Mouse (Mus musculus): ENCODE measurements around the gene Tmem258.
"Not testable (repeated sequence)": the region's sequence is repeated elsewhere in the genome, so short reads cannot be mapped to it uniquely, and the experiment has no call there.

Gene Tmem258

GRCm38 (mm10) chr19:10203848-10204615, at the start of gene Tmem258, which contains the start of gene Fen1:
Tmem258 (plus strand) TSS chr19:10204014.
Fen1 (minus strand) TSS chr19:10204169.
- ATAC-seq (ENCODE audit: insufficient number of reproducible peaks, low FRiP score, low TSS enrichment), result peak; percentile 90

GRCm38 (mm10) chr19:10157725-10158124, 46.1 kb upstream of the Tmem258 start:
- ATAC-seq (ENCODE audit: insufficient number of reproducible peaks, low FRiP score, low TSS enrichment), result no peak

GRCm38 (mm10) chr19:10163896-10164295, 39.9 kb upstream of the Tmem258 start:
- no peak for ATAC-seq (ENCODE audit: insufficient number of reproducible peaks, low FRiP score, low TSS enrichment)

- ATAC-seq (ENCODE audit: insufficient number of reproducible peaks, low FRiP score, low TSS enrichment), result not testable (repeated sequence)
These were observed 37.9 kb upstream of the Tmem258 start for GRCm38 (mm10) chr19:10165928-10166327.

- no peak for ATAC-seq (ENCODE audit: insufficient number of reproducible peaks, low FRiP score, low TSS enrichment)
These were observed 36.7 kb upstream of the Tmem258 start for GRCm38 (mm10) chr19:10167112-10167511.

GRCm38 (mm10) chr19:10167951-10168350, 35.9 kb upstream of the Tmem258 start:
- no peak for ATAC-seq (ENCODE audit: insufficient number of reproducible peaks, low FRiP score, low TSS enrichment)

GRCm38 (mm10) chr19:10168441-10168840, 35.4 kb upstream of the Tmem258 start:
- no peak for ATAC-seq (ENCODE audit: insufficient number of reproducible peaks, low FRiP score, low TSS enrichment)

- no peak for ATAC-seq (ENCODE audit: insufficient number of reproducible peaks, low FRiP score, low TSS enrichment)
These were observed 34.6 kb upstream of the Tmem258 start for GRCm38 (mm10) chr19:10169179-10169578.

- not testable (repeated sequence) for ATAC-seq (ENCODE audit: insufficient number of reproducible peaks, low FRiP score, low TSS enrichment)
These were observed 34.0 kb upstream of the Tmem258 start for GRCm38 (mm10) chr19:10169692-10170330.

GRCm38 (mm10) chr19:10170466-10170865, 33.3 kb upstream of the Tmem258 start:
- ATAC-seq (ENCODE audit: insufficient number of reproducible peaks, low FRiP score, low TSS enrichment), result no peak

GRCm38 (mm10) chr19:10171359-10171758, 32.5 kb upstream of the Tmem258 start:
- ATAC-seq (ENCODE audit: insufficient number of reproducible peaks, low FRiP score, low TSS enrichment), result no peak

GRCm38 (mm10) chr19:10171846-10172245, 32.0 kb upstream of the Tmem258 start:
- no peak for ATAC-seq (ENCODE audit: insufficient number of reproducible peaks, low FRiP score, low TSS enrichment)

- no peak for ATAC-seq (ENCODE audit: insufficient number of reproducible peaks, low FRiP score, low TSS enrichment)
These were observed 30.6 kb upstream of the Tmem258 start for GRCm38 (mm10) chr19:10173116-10173718.

- no peak for ATAC-seq (ENCODE audit: insufficient number of reproducible peaks, low FRiP score, low TSS enrichment)
These were observed 29.8 kb upstream of the Tmem258 start for GRCm38 (mm10) chr19:10173844-10174539.

- no peak for ATAC-seq (ENCODE audit: insufficient number of reproducible peaks, low FRiP score, low TSS enrichment)
These were observed 28.9 kb upstream of the Tmem258 start for GRCm38 (mm10) chr19:10174956-10175355.

GRCm38 (mm10) chr19:10176477-10176876, 27.3 kb upstream of the Tmem258 start:
- no peak for ATAC-seq (ENCODE audit: insufficient number of reproducible peaks, low FRiP score, low TSS enrichment)

- ATAC-seq (ENCODE audit: insufficient number of reproducible peaks, low FRiP score, low TSS enrichment), result no peak
These were observed 26.9 kb upstream of the Tmem258 start for GRCm38 (mm10) chr19:10176941-10177372.

- no peak for ATAC-seq (ENCODE audit: insufficient number of reproducible peaks, low FRiP score, low TSS enrichment)
These were observed 22.6 kb upstream of the Tmem258 start for GRCm38 (mm10) chr19:10181225-10181624.

GRCm38 (mm10) chr19:10182142-10182541, 21.7 kb upstream of the Tmem258 start:
- ATAC-seq (ENCODE audit: insufficient number of reproducible peaks, low FRiP score, low TSS enrichment), result no peak

- ATAC-seq (ENCODE audit: insufficient number of reproducible peaks, low FRiP score, low TSS enrichment), result peak; percentile 93
These were observed 21.0 kb upstream of the Tmem258 start, which contains the start of gene Fads1 for GRCm38 (mm10) chr19:10182670-10183298. Fads1 (plus strand) TSS chr19:10182888.
